Mouse (Mus musculus): ENCODE results near the gene Stxbp4. TPM values are rescaled to one million over a fixed set of nuclear protein-coding genes. Genes with fewer than 3 reads are reported as not detected.

Stxbp4 gene
- polyA plus RNA-seq, 1 experiment from 2014 or later, result 21.4 TPM

DNA sequence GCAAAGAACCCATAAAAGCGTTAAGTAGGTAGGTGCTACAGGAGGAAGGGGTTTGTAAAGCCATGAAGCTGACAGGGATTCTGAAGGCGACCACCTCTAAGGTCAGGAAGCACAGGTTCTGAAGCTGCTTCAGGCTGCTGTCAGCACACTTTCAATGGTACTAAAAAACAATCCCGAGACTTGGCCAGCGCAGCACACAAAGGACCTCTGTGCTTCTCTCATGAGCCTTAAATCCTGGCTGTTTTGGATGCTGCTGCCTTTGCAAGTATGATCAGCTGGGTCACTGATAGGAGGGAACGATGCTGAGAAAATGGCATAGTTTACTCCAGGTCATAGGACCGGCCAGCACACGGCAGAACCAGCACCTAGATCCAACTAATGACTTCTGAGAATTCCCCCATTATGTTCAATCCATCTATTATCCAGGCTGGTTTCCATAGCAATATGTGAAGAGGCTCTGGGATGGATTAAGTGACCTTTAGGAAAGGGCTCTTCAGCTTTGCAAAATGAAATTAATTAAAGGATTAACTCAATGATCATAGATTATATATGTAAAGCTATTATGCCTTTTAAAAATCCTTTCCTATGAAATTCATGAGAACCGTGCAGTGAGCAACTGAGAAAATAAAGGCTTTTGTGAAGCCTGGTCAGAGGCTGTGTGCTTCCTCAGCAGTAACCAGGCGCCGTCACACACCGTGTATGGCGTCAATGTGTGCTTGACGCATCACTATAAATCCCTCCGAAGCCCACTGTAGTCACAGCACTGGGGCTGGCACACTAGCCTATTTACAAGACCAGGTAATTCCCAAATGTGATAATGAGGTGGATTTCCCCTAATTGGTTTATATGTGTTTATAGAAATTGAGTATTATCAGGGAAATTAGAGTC lies 152.9 kb downstream of the Stxbp4 start:
- 27% methylated on average over 14 of the region's 14 CpGs for WGBS
- ATAC-seq (replicated peaks), result peak; percentile 89
- no peak overlapping the region for H3K4me3 ChIP-seq

GRCm38 (mm10) chr11:90483766-90484165 lies 154.1 kb downstream of the Stxbp4 start:
- 87% methylated on average over 3 of the region's 3 CpGs for WGBS
- H3K4me3 ChIP-seq, result no peak overlapping the region
- H3K4me2 ChIP-seq, result no peak overlapping the region
- H3K27ac ChIP-seq, result no peak overlapping the region
- H3K9me3 ChIP-seq, result no peaks in the 10 kb centered on the region
- no peak for ATAC-seq (replicated peaks)
- H3K27me3 ChIP-seq (replicated peaks), result no peaks in the 10 kb centered on the region
- no peaks in the 10 kb centered on the region for H3K36me3 ChIP-seq (replicated peaks)
- peaks cover 9% of the 10 kb centered on the region for H3K4me1 ChIP-seq
- no peak overlapping the region for H3K9ac ChIP-seq

More for the DNA sequence above, 152.9 kb downstream of the Stxbp4 start:
- Histone ChIP-seq H3K27me3 (replicated peaks) (no peaks in the 10 kb centered on the region), H3K4me2 (peak overlapping the region; percentile 25; the same call in 1 of the 2 replicates), H3K36me3 (replicated peaks) (no peaks in the 10 kb centered on the region), H3K9ac (no peak overlapping the region), H3K4me1 (peaks cover 9% of the 10 kb centered on the region), H3K27ac (peak overlapping the region; percentile 63), H3K9me3 (no peaks in the 10 kb centered on the region)

DNA sequence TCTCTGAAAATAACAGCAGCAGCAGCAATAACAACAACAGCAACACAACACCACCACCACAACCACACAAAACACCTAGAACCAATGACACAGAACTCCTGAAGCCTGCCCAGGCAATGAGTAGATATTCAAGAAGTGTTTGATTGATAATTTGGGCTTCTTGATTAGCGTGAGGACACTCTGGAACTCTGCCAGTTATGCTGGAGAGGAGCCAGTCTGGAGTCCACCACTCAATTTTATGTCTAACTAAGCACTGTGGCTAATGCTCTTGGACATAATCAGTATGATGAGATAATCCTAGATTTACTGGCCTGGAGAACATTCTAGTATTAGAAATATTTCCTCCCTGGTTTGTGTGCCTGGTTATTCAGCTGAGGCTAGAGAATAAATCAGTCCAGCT lies 156.1 kb downstream of the Stxbp4 start:
- 61% methylated on average over 1 of the region's 1 CpGs for WGBS

DNA sequence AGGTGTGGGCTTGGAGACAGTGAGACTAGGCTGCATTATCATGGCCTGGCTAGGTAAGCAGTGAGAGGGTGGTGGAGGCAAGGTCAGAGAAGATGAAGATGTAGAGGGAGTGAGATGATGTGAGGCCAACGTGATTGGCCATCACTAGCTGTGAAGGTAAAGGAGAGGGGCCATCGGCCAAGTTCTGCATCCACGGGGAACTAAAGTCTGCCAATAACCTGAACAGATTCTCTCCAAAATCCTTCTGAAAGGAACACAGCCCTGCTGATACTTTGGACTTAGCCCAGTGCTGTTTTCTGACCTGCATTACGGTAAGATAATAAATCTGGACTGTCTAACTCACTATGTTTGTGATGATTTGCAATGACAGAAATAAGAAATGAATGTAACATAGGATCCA lies 167.6 kb downstream of the Stxbp4 start:
- ATAC-seq (replicated peaks), result no peak
- H3K4me3 ChIP-seq, result no peak overlapping the region
- H3K9me3 ChIP-seq, result no peaks in the 10 kb centered on the region
- no peaks in the 10 kb centered on the region for H3K27me3 ChIP-seq (replicated peaks)
- no peaks in the 10 kb centered on the region for H3K4me1 ChIP-seq
- no peak overlapping the region for H3K27ac ChIP-seq
- H3K4me2 ChIP-seq, result no peak overlapping the region
- H3K9ac ChIP-seq, result no peak overlapping the region
- H3K36me3 ChIP-seq (replicated peaks), result no peaks in the 10 kb centered on the region
- 90% methylated on average over 4 of the region's 4 CpGs for WGBS

More for the DNA sequence above, 156.1 kb downstream of the Stxbp4 start:
- no peaks in the 10 kb centered on the region for H3K36me3 ChIP-seq (replicated peaks)
- no peaks in the 10 kb centered on the region for H3K9me3 ChIP-seq
- H3K9ac ChIP-seq, result no peak overlapping the region
- peaks cover 9% of the 10 kb centered on the region for H3K4me1 ChIP-seq
- H3K4me2 ChIP-seq, result no peak overlapping the region
- H3K4me3 ChIP-seq, result no peak overlapping the region
- no peak for ATAC-seq (replicated peaks)
- H3K27ac ChIP-seq, result no peak overlapping the region
- no peaks in the 10 kb centered on the region for H3K27me3 ChIP-seq (replicated peaks)

DNA sequence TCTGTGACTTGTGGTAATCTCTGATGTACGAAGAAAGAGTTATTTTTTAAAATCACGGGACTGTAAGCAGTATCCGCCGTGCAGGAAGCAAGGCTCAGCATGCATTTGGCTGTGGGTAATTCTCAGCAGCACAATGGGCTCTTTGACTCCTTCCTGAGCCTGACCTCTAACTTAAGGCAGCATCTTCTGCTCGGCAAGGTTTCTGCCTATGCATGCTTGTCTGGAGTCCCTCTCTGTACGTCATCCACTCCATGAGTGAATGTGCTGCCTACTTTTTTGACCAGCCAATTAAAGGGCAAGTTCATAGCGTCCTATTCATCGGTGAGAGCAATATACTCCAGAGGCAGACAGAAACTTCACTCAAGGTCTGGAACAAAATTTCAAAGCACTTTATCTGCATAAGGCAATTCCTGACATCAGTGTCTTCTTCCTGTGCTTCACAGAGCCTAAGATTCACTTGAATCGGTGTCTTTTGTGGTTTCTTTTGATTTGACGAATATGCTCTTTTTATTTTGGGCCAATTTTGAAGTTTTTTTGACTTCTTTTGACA lies 173.8 kb downstream of the Stxbp4 start:
- no peak overlapping the region for H3K4me3 ChIP-seq
- H3K9ac ChIP-seq, result no peak overlapping the region
- ATAC-seq (replicated peaks), result no peak
- H3K27ac ChIP-seq, result no peak overlapping the region
- WGBS, result 64% methylated on average over 10 of the region's 10 CpGs
- H3K4me1 ChIP-seq, result no peaks in the 10 kb centered on the region
- H3K27me3 ChIP-seq (replicated peaks), result no peaks in the 10 kb centered on the region
- no peak overlapping the region for H3K4me2 ChIP-seq
- H3K36me3 ChIP-seq (replicated peaks), result no peaks in the 10 kb centered on the region
- H3K9me3 ChIP-seq, result no peaks in the 10 kb centered on the region

DNA sequence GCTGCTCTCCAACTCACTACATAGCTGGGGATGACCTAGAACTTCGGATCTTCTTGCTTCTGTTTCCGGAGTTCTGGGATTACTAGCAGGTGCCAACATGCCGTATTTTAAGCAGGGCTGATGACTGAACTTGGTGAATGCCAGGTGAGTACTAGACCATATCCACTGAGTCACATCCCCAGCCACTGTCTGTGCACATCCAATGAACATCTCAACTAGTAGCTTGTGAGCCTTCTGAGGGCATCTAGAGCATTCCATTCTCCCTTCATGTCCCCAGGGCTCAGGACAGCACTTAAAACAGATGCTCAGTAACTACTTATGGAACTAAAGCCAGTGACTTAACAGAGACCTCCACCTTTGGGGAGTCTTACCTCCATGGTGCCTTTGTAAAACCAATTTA lies 177.4 kb downstream of the Stxbp4 start:
- Histone ChIP-seq H3K36me3 (replicated peaks) (no peaks in the 10 kb centered on the region), H3K4me1 (no peaks in the 10 kb centered on the region), H3K27me3 (replicated peaks) (no peaks in the 10 kb centered on the region), H3K9me3 (no peaks in the 10 kb centered on the region), H3K9ac (no peak overlapping the region), H3K4me3 (no peak overlapping the region), H3K27ac (no peak overlapping the region), H3K4me2 (no peak overlapping the region)
- ATAC-seq (replicated peaks), result no peak
- WGBS, result 87% methylated on average over 3 of the region's 3 CpGs

GRCm38 (mm10) chr11:90452134-90452533 lies 185.8 kb downstream of the Stxbp4 start:
- H3K4me2 ChIP-seq, result no peak overlapping the region
- 0 out of 2 replicates have a peak, but pooled peaks have one; percentile 39 for ATAC-seq (replicated peaks)
- 41% methylated on average over 3 of the region's 3 CpGs for WGBS
- H3K27ac ChIP-seq, result no peak overlapping the region
- no peak overlapping the region for H3K9ac ChIP-seq
- H3K36me3 ChIP-seq (replicated peaks), result no peaks in the 10 kb centered on the region
- H3K9me3 ChIP-seq, result no peaks in the 10 kb centered on the region
- H3K4me1 ChIP-seq, result peaks cover 3% of the 10 kb centered on the region
- no peaks in the 10 kb centered on the region for H3K27me3 ChIP-seq (replicated peaks)
- H3K4me3 ChIP-seq, result no peak overlapping the region

- no peaks in the 10 kb centered on the region for H3K27me3 ChIP-seq (replicated peaks)
- H3K9ac ChIP-seq, result no peak overlapping the region
- H3K4me3 ChIP-seq, result no peak overlapping the region
- no peaks in the 10 kb centered on the region for H3K9me3 ChIP-seq
- H3K4me1 ChIP-seq, result peaks cover 3% of the 10 kb centered on the region
- ATAC-seq (replicated peaks), result no peak
- H3K27ac ChIP-seq, result no peak overlapping the region
- no peak overlapping the region for H3K4me2 ChIP-seq
- H3K36me3 ChIP-seq (replicated peaks), result no peaks in the 10 kb centered on the region
- 69% methylated on average over 5 of the region's 5 CpGs for WGBS
Observed at GRCm38 (mm10) chr11:90451506-90451905, 186.4 kb downstream of the Stxbp4 start.

GRCm38 (mm10) chr11:90442462-90442861 lies 195.4 kb downstream of the Stxbp4 start:
- H3K4me3 ChIP-seq, result no peak overlapping the region
- no peaks in the 10 kb centered on the region for H3K4me1 ChIP-seq
- H3K27ac ChIP-seq, result no peak overlapping the region
- no peaks in the 10 kb centered on the region for H3K9me3 ChIP-seq
- WGBS, result 90% methylated on average over 2 of the region's 2 CpGs
- H3K27me3 ChIP-seq (replicated peaks), result no peaks in the 10 kb centered on the region
- no peaks in the 10 kb centered on the region for H3K36me3 ChIP-seq (replicated peaks)
- no peak for ATAC-seq (replicated peaks)
- no peak overlapping the region for H3K4me2 ChIP-seq
- no peak overlapping the region for H3K9ac ChIP-seq

- Histone ChIP-seq H3K9me3 (no peaks in the 10 kb centered on the region), H3K36me3 (replicated peaks) (no peaks in the 10 kb centered on the region), H3K4me1 (no peaks in the 10 kb centered on the region), H3K4me3 (no peak overlapping the region), H3K9ac (no peak overlapping the region), H3K27ac (no peak overlapping the region), H3K4me2 (no peak overlapping the region), H3K27me3 (replicated peaks) (no peaks in the 10 kb centered on the region)
- WGBS, result 62% methylated on average over 3 of the region's 3 CpGs
- ATAC-seq (replicated peaks), result no peak
Observed at GRCm38 (mm10) chr11:90440851-90441250, 197.0 kb downstream of the Stxbp4 start.

DNA sequence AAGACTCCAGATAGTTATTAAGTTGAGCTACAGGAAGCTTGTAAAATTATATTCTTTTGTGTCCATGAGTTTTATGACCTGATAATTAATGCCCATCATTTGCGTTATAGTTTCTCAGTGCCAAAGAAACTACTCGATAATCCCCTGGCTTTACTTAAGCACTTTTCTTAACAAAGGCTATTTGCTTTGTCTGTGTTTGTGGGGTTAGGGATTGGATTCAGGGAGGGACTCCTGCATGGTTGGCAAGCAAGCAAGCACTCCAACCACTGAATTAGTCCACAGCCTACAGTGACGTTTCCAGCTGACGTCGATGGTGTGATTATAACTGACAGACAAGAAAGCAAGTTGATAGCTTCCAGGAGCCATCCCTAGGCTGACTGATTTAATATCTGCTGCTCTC lies 199.1 kb downstream of the Stxbp4 start:
- no peaks in the 10 kb centered on the region for H3K4me1 ChIP-seq
- no peaks in the 10 kb centered on the region for H3K36me3 ChIP-seq (replicated peaks)
- H3K27ac ChIP-seq, result no peak overlapping the region
- H3K9me3 ChIP-seq, result no peaks in the 10 kb centered on the region
- 56% methylated on average over 5 of the region's 5 CpGs for WGBS
- H3K4me2 ChIP-seq, result no peak overlapping the region
- H3K9ac ChIP-seq, result no peak overlapping the region
- ATAC-seq (replicated peaks), result no peak
- no peak overlapping the region for H3K4me3 ChIP-seq
- H3K27me3 ChIP-seq (replicated peaks), result no peaks in the 10 kb centered on the region
